Mouse (Mus musculus) skeletal muscle tissue, postnatal 0 days (tissue): ENCODE data around the gene Pdcd6. TPM values are rescaled to one million over a fixed set of nuclear protein-coding genes. Genes with fewer than 3 reads are reported as not detected.

ENCODE experiments used
- polyA plus RNA-seq: library from polyadenylated mRNA; unstranded; fragments of >200 nt; fragmentation: Nextera tagmentation; extraction: Ambion mirVana; gene quantifications from 2 replicates; pipeline ENCODE4 v1.2.1, GENCODE M21; 2015

Gene Pdcd6
- 62.5 and 68.0 TPM in 2 replicates for polyA plus RNA-seq

GRCm38 (mm10) chr13:74317170-74317849 lies at the start of gene Pdcd6:
Gene Pdcd6, minus strand, starts transcription at chr13:74317580.

DNA sequence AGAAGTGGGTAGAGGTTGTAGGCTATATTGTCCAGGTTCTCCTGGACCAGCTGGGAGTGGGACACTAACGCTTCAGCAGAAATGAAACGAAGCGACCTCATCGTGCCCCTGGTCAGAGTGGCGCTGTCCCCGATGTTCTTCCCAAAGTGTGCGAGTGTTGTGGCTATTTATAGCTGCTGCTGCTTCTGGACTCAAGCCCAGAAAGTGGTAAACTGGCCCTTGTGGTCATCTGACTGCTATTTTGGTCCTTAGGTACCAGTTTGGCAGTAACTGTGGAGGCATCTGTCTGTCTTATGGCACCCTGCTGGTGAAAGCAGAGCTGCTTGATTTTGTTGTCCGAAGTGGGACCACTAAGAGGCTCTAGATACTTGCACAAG lies 46.5 kb upstream of the Pdcd6 start, which contains the start of gene Lrrc14b:
Gene Lrrc14b (minus strand): TSS at position 147 of the 377 bp plus-strand sequence.

GRCm38 (mm10) chr13:74349566-74350434 lies 32.4 kb upstream of the Pdcd6 start, which contains the start of the genes Sdha and Ccdc127:
Gene Sdha, minus strand, starts transcription at chr13:74350280.
Gene Ccdc127, plus strand, starts transcription at chr13:74350309.

DNA sequence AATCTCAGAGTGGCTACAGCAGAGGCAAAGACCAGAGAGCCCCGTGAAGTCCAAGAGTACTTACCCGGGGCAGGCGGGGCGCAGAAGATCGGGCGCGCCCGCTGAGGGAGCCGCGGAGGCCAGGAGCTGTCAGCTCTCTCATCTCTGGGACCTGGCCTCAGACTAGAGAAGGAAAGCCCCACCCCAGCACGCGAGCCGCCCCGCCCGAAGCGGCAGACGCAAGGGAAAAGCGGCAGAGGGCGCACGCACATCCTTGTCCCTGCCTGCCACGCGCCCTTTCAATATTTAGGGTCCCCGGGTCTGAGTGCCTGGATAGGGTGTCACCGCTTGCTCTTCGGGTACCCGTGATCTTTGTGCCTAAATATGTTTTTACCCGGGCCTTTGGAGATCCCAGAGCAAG lies 25.2 kb downstream of the Pdcd6 start, which contains the start of gene Ahrr:
Gene Ahrr (minus strand): TSS at position 165 of the 400 bp plus-strand sequence.

Other genes with a start within 250 kb of the Pdcd6 start
- gene Slc9a3, start 196.1 kb downstream of the Pdcd6 start, polyA plus RNA-seq: 0.17 TPM in 1 of 2 replicates, not detected in the other
- 32.1 and 35.4 TPM in 2 replicates for gene Exoc3, start 108.8 kb downstream of the Pdcd6 start, polyA plus RNA-seq
- gene Ahrr, start 25.2 kb downstream of the Pdcd6 start, polyA plus RNA-seq: 0.23 and 0.37 TPM in 2 replicates
- 477 and 507 TPM in 2 replicates for gene Sdha, start 32.7 kb upstream of the Pdcd6 start, polyA plus RNA-seq
- 44.5 and 46.7 TPM in 2 replicates for gene Ccdc127, start 32.7 kb upstream of the Pdcd6 start, polyA plus RNA-seq
- gene Lrrc14b, start 46.4 kb upstream of the Pdcd6 start, polyA plus RNA-seq: 20.7 and 22.3 TPM in 2 replicates
- 1.2 and 1.5 TPM in 2 replicates for gene Zfp72, start 73.3 kb upstream of the Pdcd6 start, polyA plus RNA-seq
- 47.4 and 68.7 TPM in 2 replicates for gene Ftl1-ps1, start 82.1 kb upstream of the Pdcd6 start, polyA plus RNA-seq
- gene Zfp825, start 176.4 kb upstream of the Pdcd6 start, polyA plus RNA-seq: 13.1 and 13.3 TPM in 2 replicates